Mouse (Mus musculus): Measurements from ENCODE around the gene Ipo13.
A peak's percentile ranks its signal among the peaks of the same experiment; 100 is the strongest.

- TF ChIP-seq CTCF (IDR thresholded peaks at IDR 0.05; ENCODE audit: control insufficient read depth, insufficient read depth, insufficient replicate concordance, low read depth, low read length) (no peak), POLR2A (IDR thresholded peaks at IDR 0.05; ENCODE audit: control insufficient read depth, low read depth, low read length) (peak; percentile 83)
These were observed 31.8 kb downstream of the Ipo13 start, which contains the start of gene B4galt2 for GRCm38 (mm10) chr4:117882701-117883691.
